Mouse (Mus musculus) T-cell, adult 2 months (primary cell): ENCODE data around the gene C1rb.
"Not testable (repeated sequence)": the region's sequence is repeated elsewhere in the genome, so short reads cannot be mapped to it uniquely, and the experiment has no call there.

Source experiments
- DNase-seq: peaks from one replicate; pipeline ENCODE4 v3.0.0; 2022; ENCODE audit warnings: low spot score

C1rb gene

GRCm38 (mm10) chr6:124570026-124570425 is at the start of gene C1rb:
Gene C1rb (plus strand): TSS chr6:124570294.
- DNase-seq: peak; percentile 45

- DNase-seq: not testable (repeated sequence)
Measured at GRCm38 (mm10) chr6:124522082-124522481, 48.0 kb upstream of the C1rb start.

GRCm38 (mm10) chr6:124527881-124528280 is 42.2 kb upstream of the C1rb start:
- no peak for DNase-seq

- no peak for DNase-seq
Measured at GRCm38 (mm10) chr6:124531077-124531476, 39.0 kb upstream of the C1rb start.

GRCm38 (mm10) chr6:124536125-124536829 is 33.8 kb upstream of the C1rb start:
- DNase-seq: not testable (repeated sequence)

GRCm38 (mm10) chr6:124541176-124541575 is 28.9 kb upstream of the C1rb start:
- not testable (repeated sequence) for DNase-seq

- not testable (repeated sequence) for DNase-seq
Measured at GRCm38 (mm10) chr6:124542284-124542683, 27.8 kb upstream of the C1rb start, which contains the start of gene C1s1. Gene C1s1 (minus strand): TSS chr6:124542359.

- DNase-seq: no peak
Measured at GRCm38 (mm10) chr6:124544466-124544865, 25.6 kb upstream of the C1rb start.

GRCm38 (mm10) chr6:124545425-124545824 is 24.7 kb upstream of the C1rb start:
- DNase-seq: no peak

- not testable (repeated sequence) for DNase-seq
Measured at GRCm38 (mm10) chr6:124547979-124548378, 22.1 kb upstream of the C1rb start.

- DNase-seq: no peak
Measured at GRCm38 (mm10) chr6:124549023-124549550, 21.0 kb upstream of the C1rb start.

- DNase-seq: no peak
Measured at GRCm38 (mm10) chr6:124552766-124553165, 17.3 kb upstream of the C1rb start.

GRCm38 (mm10) chr6:124555956-124556355 is 14.1 kb upstream of the C1rb start:
- DNase-seq: not testable (repeated sequence)

- DNase-seq: not testable (repeated sequence)
Measured at GRCm38 (mm10) chr6:124561156-124561555, 8.9 kb upstream of the C1rb start.

GRCm38 (mm10) chr6:124561611-124562010 is 8.5 kb upstream of the C1rb start:
- not testable (repeated sequence) for DNase-seq

GRCm38 (mm10) chr6:124575155-124575678 is 5.1 kb downstream of the C1rb start:
- not testable (repeated sequence) for DNase-seq

- not testable (repeated sequence) for DNase-seq
Measured at GRCm38 (mm10) chr6:124580155-124580554, 10.1 kb downstream of the C1rb start.

GRCm38 (mm10) chr6:124582231-124582630 is 12.1 kb downstream of the C1rb start:
- no peak for DNase-seq

- no peak for DNase-seq
Measured at GRCm38 (mm10) chr6:124584935-124585334, 14.8 kb downstream of the C1rb start.

GRCm38 (mm10) chr6:124585761-124586160 is 15.7 kb downstream of the C1rb start:
- no peak for DNase-seq

GRCm38 (mm10) chr6:124586266-124586665 is 16.2 kb downstream of the C1rb start:
- no peak for DNase-seq

- no peak for DNase-seq
Measured at GRCm38 (mm10) chr6:124588771-124589170, 18.7 kb downstream of the C1rb start.

GRCm38 (mm10) chr6:124592186-124592700 is 22.1 kb downstream of the C1rb start:
- DNase-seq: no peak
